Mouse (Mus musculus) spleen, adult 2 months (tissue): ENCODE data around the gene 1500015O10Rik.

ENCODE experiments used
- CTCF ChIP-seq: fragments of 200-500 bp; IDR thresholded peaks from 2 replicates; pipeline ENCODE4 v1.5.1; 2011; ENCODE audit warnings: mild to moderate bottlenecking, inconsistent platforms; ENCODE audit not compliant: insufficient read depth, insufficient read length, insufficient replicate concordance; ENCODE audit errors: extremely low read depth
- POLR2A ChIP-seq: fragments of 200-500 bp; IDR thresholded peaks from 2 replicates; pipeline ENCODE4 v1.6.1; 2011; ENCODE audit warnings: low read depth, low read length, inconsistent platforms

DNA sequence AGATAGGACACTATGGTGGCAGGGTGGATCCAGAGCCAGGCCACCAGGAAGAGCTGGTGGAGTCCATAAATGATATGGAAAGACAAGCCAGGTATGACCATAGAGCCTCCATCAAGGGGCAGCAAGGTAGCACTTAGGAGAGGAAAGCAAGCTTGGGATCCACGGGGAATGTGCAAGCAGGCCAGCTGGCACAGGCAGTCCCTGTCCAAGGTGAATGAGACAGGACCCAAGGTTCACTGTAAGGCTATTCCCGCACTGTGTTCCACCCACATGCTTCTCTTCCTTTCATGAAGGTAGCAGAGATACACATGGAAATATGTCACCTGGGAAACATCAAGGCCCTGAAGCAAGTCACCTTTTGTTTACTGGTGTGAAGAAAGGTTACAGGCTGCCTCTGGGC, 34.1 kb downstream of the 1500015O10Rik start:
- TF ChIP-seq POLR2A (no peak), CTCF (no peak)
